Mouse (Mus musculus): ENCODE results near the gene Tubb4b.

The Tubb4b gene

DNA sequence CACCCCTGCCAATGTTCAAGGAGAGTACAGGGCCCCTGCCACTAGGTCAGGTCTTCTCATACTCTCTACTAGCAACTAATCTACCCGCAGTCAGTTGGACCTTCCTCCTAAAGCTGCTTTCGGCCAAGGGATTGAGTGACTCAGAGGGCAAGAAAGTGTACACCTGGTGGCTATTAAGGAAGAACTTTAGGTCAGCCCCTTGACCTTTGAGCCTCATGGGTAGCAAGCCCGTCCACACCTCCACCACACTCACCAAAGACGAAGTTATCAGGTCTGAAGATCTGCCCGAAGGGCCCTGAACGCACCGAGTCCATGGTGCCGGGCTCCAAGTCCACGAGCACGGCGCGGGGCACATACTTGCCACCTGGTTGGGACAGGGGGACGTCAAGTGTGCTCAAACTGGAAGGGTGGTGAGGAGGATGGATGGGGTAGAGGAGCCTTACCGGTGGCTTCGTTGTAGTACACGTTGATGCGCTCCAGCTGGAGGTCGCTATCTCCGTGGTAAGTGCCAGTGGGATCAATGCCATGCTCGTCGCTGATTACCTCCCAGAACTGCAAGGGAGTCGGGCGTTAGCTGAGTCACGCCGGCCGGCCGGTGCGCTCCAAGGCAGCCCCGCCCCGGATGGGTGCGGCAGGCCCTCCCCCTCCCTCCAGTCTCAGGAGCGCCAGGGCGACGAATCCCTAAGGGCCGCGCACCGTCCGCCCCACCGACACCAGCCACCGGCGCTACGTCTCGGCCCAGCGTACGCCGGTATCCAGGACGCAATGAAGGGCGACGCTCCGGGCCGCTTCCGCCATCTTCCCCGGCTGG lies 616 bp downstream of the Tubb4b start:
- no peak for DNase-seq (ENCODE audit: low read depth)

GRCm38 (mm10) chr2:25221331-25221772 lies 3.1 kb downstream of the Tubb4b start:
- no peak for DNase-seq (ENCODE audit: low read depth)

GRCm38 (mm10) chr2:25218445-25218844 lies 6.1 kb downstream of the Tubb4b start, which contains the start of gene Fam166a:
Gene Fam166a, plus strand, starts transcription at chr2:25218745.
- DNase-seq (ENCODE audit: low read depth) = no peak

GRCm38 (mm10) chr2:25217666-25218065 lies 6.8 kb downstream of the Tubb4b start:
- no peak for DNase-seq (ENCODE audit: low read depth)

- DNase-seq (ENCODE audit: low read depth) = no peak
Observed at GRCm38 (mm10) chr2:25214444-25214843, 10.1 kb downstream of the Tubb4b start, which contains the start of gene Stpg3. Gene Stpg3, minus strand, starts transcription at chr2:25214637.

DNA sequence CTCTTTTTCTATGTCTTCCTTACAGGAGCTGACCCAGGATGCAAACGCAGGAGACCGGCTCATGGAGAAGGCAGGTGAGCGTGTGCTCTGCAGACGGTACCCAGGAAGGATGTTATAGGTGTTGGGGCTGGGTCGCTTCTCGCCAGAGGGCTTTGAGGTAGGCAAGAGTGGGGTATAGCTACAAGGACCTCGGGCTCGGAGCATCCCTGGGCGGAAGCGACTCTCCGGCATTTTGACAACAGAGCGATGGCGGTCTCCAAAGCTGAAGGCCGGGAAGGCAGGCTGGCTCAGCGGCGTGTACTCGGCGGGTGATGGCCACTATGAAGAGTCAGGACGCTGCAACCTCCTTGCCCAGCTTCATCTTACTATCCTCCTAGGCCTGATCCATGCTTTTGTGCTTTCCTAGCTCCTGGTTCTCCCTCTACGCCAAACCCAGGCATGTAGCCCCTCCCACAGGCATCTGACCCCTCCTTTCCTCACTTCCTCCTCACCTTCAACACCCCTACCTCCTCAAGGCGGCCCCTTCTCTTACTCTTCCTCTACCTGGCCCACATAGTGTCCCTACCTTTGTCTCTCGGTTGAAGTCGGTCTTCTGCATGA lies 11.1 kb downstream of the Tubb4b start:
- no peak for DNase-seq (ENCODE audit: low read depth)

GRCm38 (mm10) chr2:25211121-25211670 lies 13.3 kb downstream of the Tubb4b start, which contains the start of gene Nelfb:
Gene Nelfb, minus strand, starts transcription at chr2:25211489.
- DNase-seq (ENCODE audit: low read depth) = peak; percentile 86

DNA sequence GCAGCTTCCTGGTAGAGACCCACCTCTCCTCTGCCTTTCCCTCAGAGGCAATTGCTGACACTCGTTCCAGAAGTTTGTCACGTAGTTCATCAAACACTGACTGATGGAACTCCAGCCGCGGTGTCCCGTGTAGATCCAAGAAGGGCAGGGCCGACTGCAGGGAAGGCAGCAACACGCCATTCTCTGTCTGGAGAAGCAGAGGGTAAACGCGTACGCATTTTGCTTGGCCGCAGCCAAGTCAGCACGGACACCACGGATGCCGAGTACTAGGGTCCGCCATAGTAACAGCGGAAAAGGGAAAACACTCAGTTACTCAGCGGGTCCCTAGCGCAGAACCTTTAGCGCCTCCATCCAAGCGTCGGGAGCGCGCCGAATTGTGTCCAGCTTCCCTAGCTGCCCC lies 13.8 kb downstream of the Tubb4b start:
- DNase-seq (ENCODE audit: low read depth) = no peak

GRCm38 (mm10) chr2:25207593-25207992 lies 16.9 kb downstream of the Tubb4b start:
- no peak for DNase-seq (ENCODE audit: low read depth)

- DNase-seq (ENCODE audit: low read depth) = no peak
Observed at GRCm38 (mm10) chr2:25203631-25204214, 20.8 kb downstream of the Tubb4b start.

- DNase-seq (ENCODE audit: low read depth) = no peak
Observed at GRCm38 (mm10) chr2:25200631-25201030, 23.9 kb downstream of the Tubb4b start.

DNA sequence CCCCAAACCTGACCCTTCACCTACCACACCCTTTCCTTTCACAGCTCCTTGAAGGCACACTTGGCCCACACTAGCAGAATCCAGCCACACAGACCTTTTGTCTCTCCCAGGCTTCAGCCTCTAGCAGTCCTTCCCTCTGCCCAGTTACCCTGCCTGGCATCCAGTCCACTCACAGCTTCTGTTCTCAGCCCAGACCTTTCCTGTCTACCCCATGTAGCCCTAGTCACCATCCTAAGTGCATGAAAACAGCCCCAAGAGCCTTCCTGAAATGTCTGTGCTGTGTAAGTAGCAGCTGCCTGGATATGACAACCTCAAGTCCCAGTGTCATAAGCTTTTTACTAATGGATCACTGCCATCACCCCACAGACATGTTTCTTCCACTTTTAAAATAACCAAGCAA lies 26.6 kb downstream of the Tubb4b start:
- no peak for DNase-seq (ENCODE audit: low read depth)

- DNase-seq (ENCODE audit: low read depth) = no peak
Observed at GRCm38 (mm10) chr2:25197191-25197590, 27.3 kb downstream of the Tubb4b start.

DNA sequence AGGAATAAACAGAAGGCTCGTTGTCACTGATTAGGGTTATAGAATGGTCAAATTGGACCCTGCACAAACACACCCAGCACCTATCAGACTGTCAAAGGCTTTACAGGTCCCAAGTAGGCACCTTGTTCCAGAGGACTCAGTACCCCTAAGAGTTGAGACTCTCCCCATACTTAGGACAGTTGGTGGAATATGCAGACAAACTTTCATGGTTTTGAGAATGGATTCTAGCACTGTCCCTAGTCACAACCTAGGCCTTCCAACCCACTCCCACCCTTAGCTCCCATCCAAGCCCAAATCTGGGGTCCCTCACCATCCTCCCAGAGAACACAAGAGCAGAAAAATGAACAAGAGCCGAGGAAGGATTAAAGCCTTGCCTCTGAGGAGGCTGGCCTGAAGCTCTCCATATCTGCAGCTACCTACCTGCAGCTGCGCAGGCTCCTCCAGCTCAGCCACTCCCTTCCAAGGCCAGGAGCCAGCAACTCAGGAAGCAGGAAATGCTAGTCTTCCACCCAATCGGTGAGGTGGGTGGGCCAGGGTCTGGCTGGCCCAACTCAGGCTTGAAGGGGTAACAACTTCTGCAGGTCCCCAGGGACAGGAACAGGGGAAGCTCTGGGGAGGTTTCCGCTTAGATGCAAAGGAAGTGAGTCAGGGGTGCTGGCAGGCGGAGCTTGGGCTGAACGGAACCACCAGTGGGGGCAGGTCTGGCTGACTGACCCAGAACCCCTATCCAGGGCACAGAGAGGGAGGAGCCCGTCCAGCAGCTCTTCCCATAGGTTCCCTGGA lies 28.1 kb downstream of the Tubb4b start, which contains the start of gene Tor4a:
Gene Tor4a, minus strand, starts transcription at position 715 of the 783 bp plus-strand sequence.
- peak; percentile 80 for DNase-seq (ENCODE audit: low read depth)

DNA sequence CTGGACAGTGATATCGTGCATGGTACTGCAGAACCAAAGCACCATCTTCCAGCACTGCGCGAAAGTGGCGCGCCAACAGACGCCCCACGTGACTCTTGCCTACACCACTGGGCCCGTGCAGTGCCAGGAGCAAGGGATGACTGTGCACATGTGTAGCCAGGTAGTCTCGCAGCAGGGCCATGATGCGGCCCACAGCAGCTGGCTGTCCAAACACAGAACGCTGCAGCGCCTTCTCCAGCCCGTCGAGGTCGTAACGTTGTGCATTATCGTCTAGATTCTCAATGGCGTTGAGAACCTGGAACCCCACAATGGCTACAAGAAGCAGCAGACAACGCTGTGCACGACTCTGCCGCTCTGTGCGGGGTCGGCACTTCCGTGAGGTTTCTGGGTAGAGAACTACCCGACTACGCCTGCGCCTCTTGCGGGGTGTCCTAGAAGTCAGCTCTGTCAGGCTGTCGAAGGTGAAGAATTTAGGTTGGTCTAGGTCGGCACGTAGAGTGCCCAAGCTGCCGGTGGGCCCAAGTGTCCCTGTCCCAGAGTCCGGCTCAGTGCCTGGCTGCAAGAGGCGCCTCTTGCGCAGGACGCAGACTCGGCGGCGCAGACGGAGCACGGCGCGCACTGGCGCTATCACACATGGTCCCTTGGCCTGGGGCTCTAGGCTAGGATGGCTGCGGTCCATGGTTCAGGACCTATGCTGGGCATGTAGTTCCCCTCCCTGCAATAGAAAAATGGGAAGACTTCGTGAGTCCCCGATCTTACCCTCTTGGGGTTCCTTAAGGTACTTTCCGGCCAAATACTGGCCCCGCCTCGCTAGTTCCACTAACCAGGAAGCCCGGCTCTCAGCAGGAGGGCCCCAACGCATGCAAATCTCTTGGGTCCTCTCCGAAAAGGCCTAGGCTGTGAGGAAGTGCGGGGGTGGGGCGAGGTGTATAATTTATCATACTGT lies 29.0 kb downstream of the Tubb4b start:
- peak; percentile 73 for DNase-seq (ENCODE audit: low read depth)

GRCm38 (mm10) chr2:25194486-25195171 lies 29.9 kb downstream of the Tubb4b start:
- peak; percentile 57 for DNase-seq (ENCODE audit: low read depth)

GRCm38 (mm10) chr2:25194006-25194405 lies 30.5 kb downstream of the Tubb4b start:
- DNase-seq (ENCODE audit: low read depth) = no peak

DNA sequence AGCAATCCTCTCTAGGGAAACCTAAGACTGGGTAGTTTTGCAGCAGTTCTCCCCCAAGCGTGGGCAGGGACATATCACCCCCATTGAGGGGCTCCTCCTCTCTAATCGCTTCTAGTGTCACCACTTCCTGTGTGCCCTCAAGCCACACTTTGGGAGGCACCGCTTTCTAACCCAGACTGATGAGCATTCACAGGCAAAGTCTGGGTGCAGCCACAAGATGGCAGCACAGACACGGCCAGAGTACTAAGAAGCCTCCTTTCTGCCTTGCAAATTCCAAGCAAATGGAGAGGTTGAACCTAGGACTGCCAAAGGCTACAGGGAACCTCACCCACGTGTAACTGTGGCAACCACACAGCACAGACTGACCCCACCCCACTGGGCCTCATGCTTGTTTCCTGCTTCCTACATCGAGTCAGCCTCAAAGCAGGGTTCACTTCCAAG lies 31.2 kb downstream of the Tubb4b start:
- DNase-seq (ENCODE audit: low read depth) = peak; percentile 92

DNA sequence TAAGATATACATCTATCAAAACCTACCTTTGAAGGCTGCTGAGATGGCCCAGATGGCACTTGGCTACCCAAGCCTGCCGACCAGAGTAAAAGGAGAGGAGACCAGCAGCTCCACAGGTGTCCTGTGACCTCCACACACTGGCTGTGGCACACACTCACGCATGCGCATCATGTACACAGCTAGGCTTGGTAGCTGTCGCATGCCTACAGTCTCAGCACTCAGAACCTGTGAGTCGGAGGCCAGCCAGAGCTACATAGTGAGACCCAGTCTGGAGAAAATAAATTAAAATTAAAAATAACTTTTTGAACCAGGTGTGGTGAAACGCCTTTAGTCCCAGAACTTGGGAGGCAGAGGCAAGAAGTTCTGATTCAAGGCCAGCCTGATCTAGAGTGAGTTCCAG lies 36.7 kb downstream of the Tubb4b start:
- no peak for DNase-seq (ENCODE audit: low read depth)

DNA sequence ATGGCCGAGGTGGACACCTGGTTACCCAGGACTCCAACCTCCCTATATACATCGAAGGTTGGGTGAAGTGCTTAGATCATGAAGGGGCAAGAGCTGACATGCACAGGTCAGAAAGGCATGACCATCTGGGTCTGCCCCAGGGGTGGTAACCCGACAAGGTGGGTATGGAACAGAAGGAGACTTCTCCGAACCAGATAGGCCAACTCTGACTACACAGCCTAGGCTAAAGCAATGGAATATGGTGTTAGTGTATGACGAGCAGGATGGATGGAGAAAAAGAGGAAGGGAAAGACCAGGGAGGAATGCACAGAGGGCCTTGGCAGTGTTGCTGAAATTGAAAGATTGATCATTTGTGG lies 37.9 kb downstream of the Tubb4b start:
- DNase-seq (ENCODE audit: low read depth) = no peak
